Mouse (Mus musculus) lung, adult 2 months (tissue): ENCODE results near the gene Ppp2r5e.

Experiments used
- CTCF ChIP-seq: fragments of 200-500 bp; IDR thresholded peaks from 2 replicates; pipeline ENCODE4 v1.5.1; 2011; ENCODE audit warnings: mild to moderate bottlenecking, low read length, control low read depth; ENCODE audit not compliant: insufficient read depth
- POLR2A ChIP-seq: fragments of 200-500 bp; IDR thresholded peaks from 2 replicates; pipeline ENCODE4 v1.6.1; 2011; ENCODE audit warnings: low read depth, mild to moderate bottlenecking, control low read depth, low read length, borderline replicate concordance; ENCODE audit errors: extremely low read depth

DNA sequence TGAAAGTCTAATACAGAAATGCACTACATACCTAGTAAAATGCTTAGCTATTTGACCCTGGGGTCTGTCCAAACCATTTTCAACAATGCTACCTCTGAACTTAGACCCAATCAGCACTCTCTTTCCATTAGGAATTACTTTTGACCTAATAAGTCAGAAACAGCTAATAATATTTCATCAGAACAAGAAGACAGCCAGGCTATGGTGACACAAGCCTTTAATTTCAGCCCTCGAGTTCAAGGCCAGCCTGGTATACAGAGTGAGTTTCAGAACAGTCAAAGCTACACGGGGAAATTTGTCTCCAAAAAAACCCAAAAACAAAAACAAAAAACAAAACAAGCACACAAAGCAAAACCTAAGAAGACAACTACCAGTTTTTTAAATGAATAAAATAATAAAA is 73.1 kb downstream of the Ppp2r5e start:
- TF ChIP-seq CTCF, result no peak
- TF ChIP-seq POLR2A, result no peak
